Mouse (Mus musculus) Patski (cell line): ENCODE measurements around the gene Rcvrn. TPM values are rescaled to one million over a fixed set of nuclear protein-coding genes. Genes with fewer than 3 reads are reported as not detected.

Source experiments
- ATAC-seq: fragments of 100-300 bp; one replicate; pipeline ENCODE4 v1.8.0; 2021
- CTCF ChIA-PET: fragments of 350-600 bp; sonication (Branson Sonifier 250); formaldehyde crosslinking; loops from one replicate; lab custom pipeline; 2022; ENCODE audit warnings: inconsistent platforms; lab: Charles Lee
- POLR2A ChIA-PET: fragments of 350-600 bp; sonication (Branson Sonifier 250); formaldehyde crosslinking; loops from one replicate; lab custom pipeline; 2022; ENCODE audit warnings: antibody characterized with exemption, inconsistent platforms; lab: Charles Lee
- DNase-seq: peaks from one replicate; pipeline ENCODE4 v3.0.0-alpha.2; 2011; ENCODE audit warnings: low read depth, low spot score
- H3K27me3 ChIP-seq: fragments of 371-371 bp; one replicate; pipeline ENCODE4 v1.5.1; 2021
- CTCF ChIP-seq: fragments of 100-300 bp; IDR thresholded peaks from one replicate; pipeline ENCODE4 v1.5.1; 2021
- in situ Hi-C: fragments of 300-500 bp; cut with MboI; formaldehyde crosslinking; loops from 3 replicates; pipeline ENCODE4 v1.11.1; 2018; ENCODE audit warnings: low pct_unique_long_range_greater_than_20kb, mixed read lengths
- polyA plus RNA-seq: library from polyadenylated mRNA; unstranded; gene quantifications from one replicate; pipeline ENCODE4 v1.2.3, GENCODE M21; 2021

Rcvrn gene
- polyA plus RNA-seq, 1 experiment from 2014 or later: not detected

GRCm38 (mm10) chr11:67655236-67655959 lies 39.7 kb upstream of the Rcvrn start:
- no peak for TF ChIP-seq CTCF
- CTCF ChIA-PET: interaction anchor here (2.4 kb wide), 1 partner anchor 20 kb away, joined by 10 read pairs; no protein-coding TSS in a partner anchor
- POLR2A ChIA-PET: no interaction called here
- no peak for DNase-seq
- no peak for ATAC-seq
- in situ Hi-C loops: loop anchor here (25.0 kb wide), 1 partner anchor 282 kb away; no protein-coding TSS in a partner anchor
- peaks cover 33% of the 10 kb centered on the region for H3K27me3 ChIP-seq

- ATAC-seq (no peak), DNase-seq (no peak)
- in situ Hi-C loops: loop anchor here (25.0 kb wide), 1 partner anchor 281 kb away; no protein-coding TSS in a partner anchor
- H3K27me3 ChIP-seq: peaks cover 36% of the 10 kb centered on the region
- TF ChIP-seq CTCF: no peak
- CTCF ChIA-PET: interaction anchor here (2.4 kb wide), 1 partner anchor 19 kb away, joined by 10 read pairs; no protein-coding TSS in a partner anchor
- POLR2A ChIA-PET: no interaction called here
Observed at GRCm38 (mm10) chr11:67656366-67656765, 38.8 kb upstream of the Rcvrn start.

- TF ChIP-seq CTCF: no peak
- in situ Hi-C loops: loop anchor here (25.0 kb wide), 1 partner anchor 280 kb away; no protein-coding TSS in a partner anchor
- DNase-seq (no peak), ATAC-seq (no peak)
- peaks cover 36% of the 10 kb centered on the region for H3K27me3 ChIP-seq
- POLR2A ChIA-PET: interaction anchor here (1.0 kb wide), 1 partner anchor 11 kb away, joined by 3 read pairs; no protein-coding TSS in a partner anchor
- CTCF ChIA-PET: interaction anchor here (2.4 kb wide), 1 partner anchor 19 kb away, joined by 10 read pairs; no protein-coding TSS in a partner anchor
Observed at GRCm38 (mm10) chr11:67656811-67657210, 38.3 kb upstream of the Rcvrn start.

- peak; percentile 77 for TF ChIP-seq CTCF
- DNase-seq: no peak
- in situ Hi-C loops: loop anchor here (25.0 kb wide), 1 partner anchor 279 kb away; no protein-coding TSS in a partner anchor
- POLR2A ChIA-PET: interaction anchor here (1.0 kb wide), 1 partner anchor 10 kb away, joined by 3 read pairs; no protein-coding TSS in a partner anchor
- H3K27me3 ChIP-seq: peaks cover 34% of the 10 kb centered on the region
- ATAC-seq: peak; percentile 55
- CTCF ChIA-PET: interaction anchor here (1.1 to 2.0 kb wide), 2 partner anchors 9 to 18 kb away, joined by 4 to 9 read pairs; no protein-coding TSS in a partner anchor
Observed at GRCm38 (mm10) chr11:67657685-67658382, 37.3 kb upstream of the Rcvrn start.

- POLR2A ChIA-PET: no interaction called here
- CTCF ChIA-PET: no interaction called here
- ATAC-seq (no peak), DNase-seq (no peak)
- in situ Hi-C loops: loop anchor here (25.0 kb wide), 1 partner anchor 276 kb away; no protein-coding TSS in a partner anchor
- TF ChIP-seq CTCF: no peak
- peaks cover 26% of the 10 kb centered on the region for H3K27me3 ChIP-seq
Observed at GRCm38 (mm10) chr11:67661465-67661864, 33.7 kb upstream of the Rcvrn start.

GRCm38 (mm10) chr11:67663437-67663836 lies 31.7 kb upstream of the Rcvrn start:
- DNase-seq (no peak), ATAC-seq (no peak)
- peaks cover 30% of the 10 kb centered on the region for H3K27me3 ChIP-seq
- ChIA-PET CTCF (no interaction called here), POLR2A (no interaction called here)
- TF ChIP-seq CTCF: no peak
- in situ Hi-C loops: loop anchor here (25.0 kb wide), 1 partner anchor 274 kb away; no protein-coding TSS in a partner anchor

- ChIA-PET CTCF (no interaction called here), POLR2A (no interaction called here)
- in situ Hi-C loops: loop anchor here (25.0 kb wide), 1 partner anchor 273 kb away; no protein-coding TSS in a partner anchor
- ATAC-seq: no peak
- no peak for DNase-seq
- no peak for TF ChIP-seq CTCF
- H3K27me3 ChIP-seq: peaks cover 32% of the 10 kb centered on the region
Observed at GRCm38 (mm10) chr11:67664261-67664660, 30.9 kb upstream of the Rcvrn start.

- ChIA-PET CTCF (no interaction called here), POLR2A (interaction anchor here (0.6 kb wide), 1 partner anchor 116 kb away, joined by 3 read pairs; no protein-coding TSS in a partner anchor)
- in situ Hi-C loops: loop anchor here (25.0 kb wide), 1 partner anchor 272 kb away; no protein-coding TSS in a partner anchor
- ATAC-seq (no peak), DNase-seq (no peak)
- TF ChIP-seq CTCF: no peak
- peaks cover 35% of the 10 kb centered on the region for H3K27me3 ChIP-seq
Observed at GRCm38 (mm10) chr11:67664918-67665317, 30.2 kb upstream of the Rcvrn start.

GRCm38 (mm10) chr11:67666129-67666528 lies 29.0 kb upstream of the Rcvrn start:
- ChIA-PET POLR2A (interaction anchor here (0.6 kb wide), 1 partner anchor 1896 kb away, joined by 3 read pairs; no protein-coding TSS in a partner anchor), CTCF (interaction anchor here (1.4 kb wide), 1 partner anchor 8 kb away, joined by 4 read pairs; no protein-coding TSS in a partner anchor)
- no peak for DNase-seq
- ATAC-seq: no peak
- no peak for TF ChIP-seq CTCF
- H3K27me3 ChIP-seq: peaks cover 43% of the 10 kb centered on the region
- in situ Hi-C loops: loop anchor here (25.0 kb wide), 1 partner anchor 271 kb away; no protein-coding TSS in a partner anchor
